ENCODE assay signal across 8 mouse cellular contexts in the genomic region with DNA sequence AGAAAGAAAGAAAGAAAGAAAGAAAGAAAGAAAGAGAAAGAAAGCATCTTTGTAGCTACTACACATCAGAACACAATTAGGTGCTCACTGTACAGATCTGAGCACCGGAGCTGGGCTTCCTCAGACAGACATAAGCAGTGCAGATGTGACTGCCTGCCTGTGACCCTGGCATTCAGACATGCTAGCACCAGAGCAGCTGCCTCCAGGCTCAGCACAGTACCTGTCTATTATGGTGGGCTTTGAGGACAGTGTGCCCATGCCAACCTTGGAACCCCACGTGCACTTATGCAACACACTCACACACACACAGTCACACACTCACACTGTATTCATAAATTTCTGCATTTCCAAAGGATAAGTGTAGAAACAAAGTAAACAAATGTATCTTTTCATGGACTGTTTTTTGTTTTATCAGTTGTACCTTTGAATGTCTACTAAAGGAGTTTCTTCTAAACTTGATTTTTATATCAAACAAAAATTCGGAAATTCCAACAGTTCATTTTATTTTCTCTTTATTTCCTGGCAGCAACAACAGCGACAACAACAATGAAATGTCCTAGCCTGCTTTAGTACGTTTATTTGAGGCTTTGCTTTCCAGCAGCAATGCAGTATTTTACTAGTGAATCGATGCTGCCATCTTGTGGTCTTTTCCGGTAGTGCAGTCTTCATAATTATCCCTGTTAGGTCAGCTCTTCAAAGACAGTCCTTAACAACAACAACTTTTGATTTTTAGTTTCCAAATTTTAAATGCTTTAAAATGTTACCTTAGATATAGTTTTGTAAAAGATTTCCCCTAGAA. TPM values are rescaled to one million over a fixed set of nuclear protein-coding genes. Genes with fewer than 3 reads are reported as not detected.
DNase-seq lines count a peak whose midpoint lies in the region; ATAC-seq and TF ChIP-seq lines count a peak whose summit lies in the region.

No protein-coding gene starts in this region.

- DNase-seq in ovary, postnatal 10 days (ENCODE audit: low spot score) = peak; percentile 36
- DNase-seq in ovary, postnatal 36 days (ENCODE audit: low spot score) = no peak
- peak; percentile 84 to 89 for DNase-seq in cerebellum, postnatal 10 days
- DNase-seq in frontal cortex, postnatal 25 days (ENCODE audit: low spot score in 2 of 2) = peak; percentile 63 to 68
- peak; percentile 93 for DNase-seq in intestine, embryonic 14.5 days (ENCODE audit: low spot score)
- peak; percentile 69 to 74 for DNase-seq in left cerebral cortex, adult 2 months (ENCODE audit: extremely low spot score in 1 of 2, low spot score in 2 of 2)
- peak; percentile 85 for DNase-seq in right cerebral cortex, postnatal 4 days

- TF ChIP-seq CTCF in left cerebral cortex, adult 2 months (IDR thresholded peaks at IDR 0.05) = peak; percentile 93

- H3K9ac ChIP-seq in intestine, embryonic 14.5 days (ENCODE audit: low read length) = no peak overlapping the region

- intact Hi-C loops in left cerebral cortex, adult 2 months (cut with DNase I) = loop anchor here (2.0 to 5.0 kb wide), 2 partner anchors 35 to 140 kb away; partner anchors contain the start of gene Tdrd3

- no peak overlapping the region for H3K4me2 ChIP-seq in intestine, embryonic 14.5 days (ENCODE audit: low read length)

- WGBS in intestine, embryonic 14.5 days = 10% methylated on average over 7 of the region's 7 CpGs

- peak; percentile 71 for ATAC-seq in intestine, embryonic 14.5 days (replicated peaks; ENCODE audit: low FRiP score, low TSS enrichment, low read depth)
- ATAC-seq in megakaryocyte-erythroid progenitor cell, adult 5-6 weeks (replicated peaks; ENCODE audit: low FRiP score, low TSS enrichment, poor library complexity, severe bottlenecking) = peak; percentile 92

- H3K4me3 ChIP-seq in intestine, embryonic 14.5 days (ENCODE audit: low read depth, low read length) = no peak overlapping the region
- no peak overlapping the region for H3K4me3 ChIP-seq in left cerebral cortex, adult 2 months

- no peaks in the 10 kb centered on the region for H3K4me1 ChIP-seq in intestine, embryonic 14.5 days (replicated peaks; ENCODE audit: control insufficient read depth, insufficient read depth, low read length)

- H3K27me3 ChIP-seq in intestine, embryonic 14.5 days (replicated peaks; ENCODE audit: control insufficient read depth, insufficient read depth, low read length) = no peaks in the 10 kb centered on the region

- H3K36me3 ChIP-seq in intestine, embryonic 14.5 days (ENCODE audit: control insufficient read depth, insufficient read depth, low read length) = 0 out of 2 replicates have a peak, but pooled peaks cover 3% of the 10 kb centered on the region

- H3K27ac ChIP-seq in intestine, embryonic 14.5 days (ENCODE audit: low read depth) = no peak overlapping the region
- no peak overlapping the region for H3K27ac ChIP-seq in left cerebral cortex, adult 2 months

- H3K9me3 ChIP-seq in intestine, embryonic 14.5 days (ENCODE audit: control insufficient read depth, low read length) = no peaks in the 10 kb centered on the region

RNA-seq across cellular contexts. Expression of gene Tdrd3, which starts 35.4 kb away (rescaled TPM):
- polyA plus RNA-seq in intestine, embryonic 14.5 days (2014; fragmentation: Nextera tagmentation; extraction: Ambion mirVana) = 27.0 and 31.1 TPM in 2 replicates
- total RNA-seq in left cerebral cortex, adult 2 months (2021) = 10 to 100 TPM; 25.1 to 28.5 TPM
- 31.7 and 37.3 TPM in 2 replicates for total RNA-seq in megakaryocyte-erythroid progenitor cell, adult 5-6 weeks (2014; fragmentation: Nextera tagmentation)
- total RNA-seq in megakaryocyte-erythroid progenitor cell, adult 5-6 weeks (2017) = 33.5 and 56.9 TPM in 2 replicates
